Mouse (Mus musculus) forebrain, embryonic 14.5 days (tissue): ENCODE data around the gene Upb1. TPM values are rescaled to one million over a fixed set of nuclear protein-coding genes. Genes with fewer than 3 reads are reported as not detected.

Experiments
- ATAC-seq: fragments of 200-750 bp; cut with Nextera tagmentation; 2 replicates; pipeline ENCODE4 v1.8.0; 2017; ENCODE audit warnings: mild to moderate bottlenecking, moderate library complexity
- DNase-seq: peaks from one replicate; pipeline ENCODE4 v3.0.0-alpha.2; 2015; ENCODE audit warnings: low spot score
- H3K27ac ChIP-seq: fragments of 300-500 bp; sonication (generic); 2 replicates; pipeline ENCODE4 v1.5.1; 2014; ENCODE audit warnings: low read depth, mild to moderate bottlenecking, control low read depth, low read length, moderate library complexity
- H3K27me3 ChIP-seq: fragments of 300-500 bp; sonication (generic); replicated peaks from 2 replicates; pipeline ENCODE4 v1.6.1; 2014; ENCODE audit warnings: low read length, control low read depth, mixed read lengths; ENCODE audit not compliant: control insufficient read depth, insufficient read depth
- H3K36me3 ChIP-seq: fragments of 300-500 bp; sonication (generic); 2 replicates; pipeline ENCODE4 v1.6.1; 2014; ENCODE audit warnings: low read length, control low read depth; ENCODE audit not compliant: control insufficient read depth, insufficient read depth
- H3K4me1 ChIP-seq: fragments of 300-500 bp; sonication (generic); 2 replicates; pipeline ENCODE4 v1.6.1; 2014; ENCODE audit warnings: antibody characterized with exemption, low read length, control low read depth; ENCODE audit not compliant: control insufficient read depth, insufficient read depth
- H3K4me2 ChIP-seq: fragments of 300-500 bp; sonication (generic); 2 replicates; pipeline ENCODE4 v1.6.1; 2014; ENCODE audit warnings: mild to moderate bottlenecking, control low read depth, low read length
- H3K4me3 ChIP-seq: fragments of 300-500 bp; sonication (generic); 2 replicates; pipeline ENCODE4 v1.5.1; 2014; ENCODE audit warnings: low read depth, low read length, control low read depth
- H3K9ac ChIP-seq: fragments of 300-500 bp; sonication (generic); 2 replicates; pipeline ENCODE4 v1.6.1; 2014; ENCODE audit warnings: mild to moderate bottlenecking, low read length, control low read depth, moderate library complexity
- H3K9me3 ChIP-seq: fragments of 300-500 bp; sonication (generic); replicated peaks from 2 replicates; pipeline ENCODE4 v1.6.1; 2016; ENCODE audit warnings: low read length, control low read depth, mixed read lengths; ENCODE audit not compliant: control insufficient read depth
- WGBS: fragments of 180-500 bp; shearing (Covaris S2); extraction: QIAGEN DNeasy Blood & Tissue Kit; methylation state at CpG from one replicate; pipeline ENCODE4 v1.1.7; 2014; 5-methylcytosine and 5-hydroxymethylcytosine counted together
- polyA plus RNA-seq: library from polyadenylated mRNA; unstranded; fragments of >200 nt; fragmentation: Nextera tagmentation; extraction: Ambion mirVana; gene quantifications from 2 replicates; pipeline ENCODE4 v1.2.1, GENCODE M21; 2014

Gene Upb1
- polyA plus RNA-seq, 1 experiment from 2014 or later: 0.14 TPM

GRCm38 (mm10) chr10:75412114-75413103 lies 11.5 kb downstream of the Upb1 start:
- Histone ChIP-seq H3K36me3 (no peaks in the 10 kb centered on the region), H3K4me2 (peak overlapping the region; percentile 30), H3K9me3 (no peaks in the 10 kb centered on the region), H3K9ac (no peak overlapping the region), H3K27ac (no peak overlapping the region), H3K4me1 (peaks cover 13% of the 10 kb centered on the region), H3K4me3 (no peak overlapping the region), H3K27me3 (no peaks in the 10 kb centered on the region)
- WGBS: 45% methylated on average over 27 of the region's 27 CpGs
- ATAC-seq (peak; percentile 37; the same call in 1 of the 2 replicates), DNase-seq (no peak)

- H3K9ac ChIP-seq: no peak overlapping the region
- no peak for ATAC-seq
- no peaks in the 10 kb centered on the region for H3K27me3 ChIP-seq
- 89% methylated on average over 7 of the region's 7 CpGs for WGBS
- peaks cover 13% of the 10 kb centered on the region for H3K4me1 ChIP-seq
- no peak overlapping the region for H3K4me2 ChIP-seq
- no peaks in the 10 kb centered on the region for H3K9me3 ChIP-seq
- no peaks in the 10 kb centered on the region for H3K36me3 ChIP-seq
- no peak overlapping the region for H3K27ac ChIP-seq
- H3K4me3 ChIP-seq: no peak overlapping the region
- DNase-seq: no peak
Observed at GRCm38 (mm10) chr10:75414925-75415324, 14.0 kb downstream of the Upb1 start.

GRCm38 (mm10) chr10:75417363-75418042 lies 16.6 kb downstream of the Upb1 start:
- Histone ChIP-seq H3K27me3 (no peaks in the 10 kb centered on the region), H3K9me3 (no peaks in the 10 kb centered on the region), H3K4me3 (no peak overlapping the region), H3K36me3 (no peaks in the 10 kb centered on the region), H3K27ac (no peak overlapping the region), H3K9ac (no peak overlapping the region), H3K4me1 (peaks cover 5% of the 10 kb centered on the region), H3K4me2 (no peak overlapping the region)
- DNase-seq: no peak
- WGBS: 96% methylated on average over 8 of the region's 8 CpGs
- no peak for ATAC-seq

GRCm38 (mm10) chr10:75418747-75419146 lies 17.8 kb downstream of the Upb1 start:
- no peak overlapping the region for H3K27ac ChIP-seq
- no peaks in the 10 kb centered on the region for H3K27me3 ChIP-seq
- H3K4me2 ChIP-seq: no peak overlapping the region
- H3K9me3 ChIP-seq: no peaks in the 10 kb centered on the region
- H3K4me1 ChIP-seq: no peaks in the 10 kb centered on the region
- no peak for ATAC-seq
- WGBS: 54% methylated on average over 4 of the region's 4 CpGs
- no peak overlapping the region for H3K9ac ChIP-seq
- DNase-seq: no peak
- H3K4me3 ChIP-seq: no peak overlapping the region
- H3K36me3 ChIP-seq: no peaks in the 10 kb centered on the region

- Histone ChIP-seq H3K27me3 (no peaks in the 10 kb centered on the region), H3K4me1 (no peaks in the 10 kb centered on the region), H3K4me3 (no peak overlapping the region), H3K36me3 (no peaks in the 10 kb centered on the region), H3K9me3 (no peaks in the 10 kb centered on the region), H3K9ac (no peak overlapping the region), H3K27ac (no peak overlapping the region), H3K4me2 (no peak overlapping the region)
- DNase-seq (no peak), ATAC-seq (no peak)
- 96% methylated on average over 10 of the region's 10 CpGs for WGBS
Observed at GRCm38 (mm10) chr10:75424498-75424901, 23.6 kb downstream of the Upb1 start.

- H3K4me1 ChIP-seq: no peaks in the 10 kb centered on the region
- H3K36me3 ChIP-seq: no peaks in the 10 kb centered on the region
- DNase-seq (no peak), ATAC-seq (no peak)
- H3K9me3 ChIP-seq: no peaks in the 10 kb centered on the region
- H3K27me3 ChIP-seq: no peaks in the 10 kb centered on the region
- no peak overlapping the region for H3K4me2 ChIP-seq
- H3K4me3 ChIP-seq: no peak overlapping the region
- 85% methylated on average over 13 of the region's 13 CpGs for WGBS
- H3K27ac ChIP-seq: no peak overlapping the region
- no peak overlapping the region for H3K9ac ChIP-seq
Observed at GRCm38 (mm10) chr10:75428049-75429003, 27.4 kb downstream of the Upb1 start.

- no peak overlapping the region for H3K9ac ChIP-seq
- no peaks in the 10 kb centered on the region for H3K36me3 ChIP-seq
- no peak for ATAC-seq
- no peak for DNase-seq
- no peak overlapping the region for H3K4me3 ChIP-seq
- H3K4me2 ChIP-seq: no peak overlapping the region
- no peaks in the 10 kb centered on the region for H3K4me1 ChIP-seq
- H3K27ac ChIP-seq: no peak overlapping the region
- H3K27me3 ChIP-seq: no peaks in the 10 kb centered on the region
- H3K9me3 ChIP-seq: no peaks in the 10 kb centered on the region
- 91% methylated on average over 6 of the region's 6 CpGs for WGBS
Observed at GRCm38 (mm10) chr10:75429004-75429380, 28.1 kb downstream of the Upb1 start.

- no peak for ATAC-seq
- 92% methylated on average over 7 of the region's 7 CpGs for WGBS
Observed at GRCm38 (mm10) chr10:75429522-75430146, 28.7 kb downstream of the Upb1 start.

More at GRCm38 (mm10) chr10:75429522-75430146, 28.7 kb downstream of the Upb1 start:
- H3K9me3 ChIP-seq: no peaks in the 10 kb centered on the region
- H3K4me1 ChIP-seq: no peaks in the 10 kb centered on the region
- no peaks in the 10 kb centered on the region for H3K27me3 ChIP-seq
- no peaks in the 10 kb centered on the region for H3K36me3 ChIP-seq
- H3K9ac ChIP-seq: no peak overlapping the region
- no peak for DNase-seq
- H3K4me3 ChIP-seq: no peak overlapping the region
- no peak overlapping the region for H3K27ac ChIP-seq
- no peak overlapping the region for H3K4me2 ChIP-seq
